Mouse (Mus musculus) heart, embryonic 14.5 days (tissue): ENCODE data around the gene N4bp3. TPM values are rescaled to one million over a fixed set of nuclear protein-coding genes. Genes with fewer than 3 reads are reported as not detected.
A peak's percentile ranks its signal among the peaks of the same experiment; 100 is the strongest.
"Not testable (repeated sequence)": the region's sequence is repeated elsewhere in the genome, so short reads cannot be mapped to it uniquely, and the experiment has no call there.

Source experiments
- ATAC-seq: fragments of 200-750 bp; cut with Nextera tagmentation; 2 replicates; pipeline ENCODE4 v1.8.0; 2017; ENCODE audit warnings: low read depth, moderate TSS enrichment; ENCODE audit not compliant: insufficient number of reproducible peaks, insufficient read depth, low FRiP score
- H3K27ac ChIP-seq, 2 experiments: fragments of 200-500 bp in 1 of 2; fragments of 300-500 bp in 1 of 2; sonication (generic) in 1 of 2; replicated peaks in 1 of 2; 2 replicates each; pipeline ENCODE4 v1.5.1; 2012 to 2014; ENCODE audit warnings: low read depth in 2 of 2, low read length in 2 of 2, control low read depth in 1 of 2, mild to moderate bottlenecking in 1 of 2, mixed read lengths in 1 of 2; ENCODE audit not compliant: control insufficient read depth in 1 of 2, insufficient read depth in 1 of 2
- H3K27me3 ChIP-seq: fragments of 300-500 bp; sonication (generic); 2 replicates; pipeline ENCODE4 v1.6.1; 2014; ENCODE audit warnings: mild to moderate bottlenecking, low read length, control low read depth; ENCODE audit not compliant: control insufficient read depth, insufficient read depth
- H3K36me3 ChIP-seq: fragments of 300-500 bp; sonication (generic); 2 replicates; pipeline ENCODE4 v1.6.1; 2014; ENCODE audit warnings: mild to moderate bottlenecking, control low read depth, low read length, mixed read lengths; ENCODE audit not compliant: control insufficient read depth, insufficient read depth
- H3K4me1 ChIP-seq, 2 experiments: fragments of 200-500 bp in 1 of 2; fragments of 300-500 bp in 1 of 2; sonication (generic) in 1 of 2; 2 replicates each; pipeline ENCODE4 v1.6.1; 2012 to 2014; ENCODE audit warnings: low read length in 2 of 2, control low read depth in 1 of 2, mixed read lengths in 1 of 2; ENCODE audit not compliant: control insufficient read depth in 2 of 2, insufficient read depth in 2 of 2
- H3K4me2 ChIP-seq: fragments of 300-500 bp; sonication (generic); 2 replicates; pipeline ENCODE4 v1.6.1; 2014; ENCODE audit warnings: mild to moderate bottlenecking, low read length
- H3K4me3 ChIP-seq, 2 experiments: fragments of 200-500 bp in 1 of 2; fragments of 300-500 bp in 1 of 2; sonication (generic) in 1 of 2; 2 replicates each; pipeline ENCODE4 v1.5.1; 2012 to 2014; ENCODE audit warnings: low read length in 2 of 2, mild to moderate bottlenecking in 2 of 2, control low read depth in 1 of 2, low read depth in 1 of 2, moderate library complexity in 1 of 2; ENCODE audit not compliant: control insufficient read depth in 1 of 2, insufficient read depth in 1 of 2
- H3K9ac ChIP-seq: fragments of 300-500 bp; sonication (generic); 2 replicates; pipeline ENCODE4 v1.6.1; 2014; ENCODE audit warnings: mild to moderate bottlenecking, low read length
- H3K9me3 ChIP-seq: fragments of 300-500 bp; sonication (generic); 2 replicates; pipeline ENCODE4 v1.6.1; 2016; ENCODE audit warnings: low read length, control low read depth; ENCODE audit not compliant: control insufficient read depth
- WGBS: fragments of 180-500 bp; shearing (Covaris S2); extraction: QIAGEN DNeasy Blood & Tissue Kit; methylation state at CpG from one replicate; pipeline ENCODE4 v1.1.7; 2014; 5-methylcytosine and 5-hydroxymethylcytosine counted together
- polyA plus RNA-seq: library from polyadenylated mRNA; unstranded; fragments of >200 nt; fragmentation: Nextera tagmentation; extraction: Ambion mirVana; gene quantifications from 2 replicates; pipeline ENCODE4 v1.2.1, GENCODE M21; 2014

N4bp3 gene
- polyA plus RNA-seq, 1 experiment from 2014 or later = 10.7 TPM

GRCm38 (mm10) chr11:51609940-51610339 lies 40.7 kb downstream of the N4bp3 start:
- H3K9ac ChIP-seq, ATAC-seq, H3K27me3 ChIP-seq, H3K4me2 ChIP-seq, H3K36me3 ChIP-seq, H3K4me3 ChIP-seq, H3K9me3 ChIP-seq, H3K27ac ChIP-seq: not testable (repeated sequence)
- WGBS = 84% methylated on average over 5 of the region's 5 CpGs
- peaks cover 6 to 12% of the 10 kb centered on the region in 2 experiments for H3K4me1 ChIP-seq

GRCm38 (mm10) chr11:51609266-51609909 lies 41.3 kb downstream of the N4bp3 start:
- no peaks in the 10 kb centered on the region for H3K9me3 ChIP-seq

GRCm38 (mm10) chr11:51607096-51607738 lies 43.4 kb downstream of the N4bp3 start:
- no peak; the same call in 1 of the 2 replicates for ATAC-seq
- Histone ChIP-seq H3K4me3 (peak overlapping the region; percentile 53 to 99), H3K27ac (peak overlapping the region; percentile 84 to 95), H3K4me2 (peak overlapping the region; percentile 92), H3K9ac (peak overlapping the region; percentile 99), H3K36me3 (peaks cover 34% of the 10 kb centered on the region), H3K4me1 (peaks cover 5 to 30% of the 10 kb centered on the region in 2 experiments; a peak in 3 of 4 replicates), H3K9me3 (no peaks in the 10 kb centered on the region), H3K27me3 (no peaks in the 10 kb centered on the region)
- 11% methylated on average over 15 of the region's 15 CpGs for WGBS

More at GRCm38 (mm10) chr11:51609266-51609909, 41.3 kb downstream of the N4bp3 start:
- Histone ChIP-seq H3K4me3 (no peak overlapping the region), H3K27ac (no peak overlapping the region), H3K9ac (no peak overlapping the region), H3K36me3 (peaks cover 13% of the 10 kb centered on the region), H3K27me3 (no peaks in the 10 kb centered on the region), H3K4me2 (no peak overlapping the region), H3K4me1 (peaks cover 4 to 15% of the 10 kb centered on the region in 2 experiments; a peak in 3 of 4 replicates)
- 76% methylated on average over 3 of the region's 3 CpGs for WGBS
- ATAC-seq = no peak

GRCm38 (mm10) chr11:51606447-51607095 lies 44.1 kb downstream of the N4bp3 start, which contains the start of gene Hnrnpab:
Gene Hnrnpab, minus strand, starts transcription at chr11:51606847.
- no peaks in the 10 kb centered on the region for H3K9me3 ChIP-seq
- peak within 1 kb of the TSS; percentile 92 to 95 for H3K27ac ChIP-seq
- under 1% methylated on average over 79 of the region's 91 CpGs for WGBS
- ATAC-seq = peak; percentile 93
- peaks cover 41% of the 10 kb centered on the region for H3K36me3 ChIP-seq
- H3K27me3 ChIP-seq = no peaks in the 10 kb centered on the region
- peak within 1 kb of the TSS; percentile 99 for H3K9ac ChIP-seq
- peaks cover 5 to 30% of the 10 kb centered on the region in 2 experiments; a peak in 3 of 4 replicates for H3K4me1 ChIP-seq
- H3K4me3 ChIP-seq = peak within 1 kb of the TSS; percentile 96 to 99
- H3K4me2 ChIP-seq = peak within 1 kb of the TSS; percentile 92

GRCm38 (mm10) chr11:51605602-51606446 lies 44.8 kb downstream of the N4bp3 start:
- ATAC-seq = peak; percentile 79

GRCm38 (mm10) chr11:51602253-51602652 lies 48.4 kb downstream of the N4bp3 start:
- no peaks in the 10 kb centered on the region for H3K9me3 ChIP-seq
- H3K4me1 ChIP-seq = peaks cover 4 to 27% of the 10 kb centered on the region in 2 experiments; a peak in 3 of 4 replicates
- H3K4me3 ChIP-seq = no peak overlapping the region
- no peak for ATAC-seq
- peaks cover 84% of the 10 kb centered on the region for H3K36me3 ChIP-seq
- H3K4me2 ChIP-seq = no peak overlapping the region
- H3K27me3 ChIP-seq = no peaks in the 10 kb centered on the region
- H3K9ac ChIP-seq = no peak overlapping the region
- WGBS = 79% methylated on average over 3 of the region's 3 CpGs
- H3K27ac ChIP-seq = no peak overlapping the region

More at GRCm38 (mm10) chr11:51605602-51606446, 44.8 kb downstream of the N4bp3 start:
- Histone ChIP-seq H3K9me3 (no peaks in the 10 kb centered on the region), H3K27me3 (no peaks in the 10 kb centered on the region), H3K27ac (peak overlapping the region; percentile 92 to 95), H3K36me3 (peaks cover 48% of the 10 kb centered on the region), H3K4me1 (peaks cover 5 to 30% of the 10 kb centered on the region in 2 experiments; a peak in 3 of 4 replicates), H3K4me2 (peak overlapping the region; percentile 92), H3K4me3 (peak overlapping the region; percentile 96 to 99), H3K9ac (peak overlapping the region; percentile 99)
- WGBS = under 1% methylated on average over 78 of the region's 81 CpGs

GRCm38 (mm10) chr11:51597553-51597952 lies 53.1 kb downstream of the N4bp3 start:
- WGBS = 68% methylated on average over 2 of the region's 2 CpGs
- Histone ChIP-seq H3K4me1 (0 out of 4 replicates have a peak, but pooled peaks cover 0 to 2% of the 10 kb centered on the region in 2 experiments), H3K27ac (no peak overlapping the region), H3K9ac (no peak overlapping the region), H3K4me2 (no peak overlapping the region), H3K9me3 (no peaks in the 10 kb centered on the region), H3K27me3 (no peaks in the 10 kb centered on the region), H3K4me3 (no peak overlapping the region), H3K36me3 (peaks cover 99% of the 10 kb centered on the region)
- ATAC-seq = no peak
